ENCODE assay signal across 15 mouse cellular contexts in the genomic region with DNA sequence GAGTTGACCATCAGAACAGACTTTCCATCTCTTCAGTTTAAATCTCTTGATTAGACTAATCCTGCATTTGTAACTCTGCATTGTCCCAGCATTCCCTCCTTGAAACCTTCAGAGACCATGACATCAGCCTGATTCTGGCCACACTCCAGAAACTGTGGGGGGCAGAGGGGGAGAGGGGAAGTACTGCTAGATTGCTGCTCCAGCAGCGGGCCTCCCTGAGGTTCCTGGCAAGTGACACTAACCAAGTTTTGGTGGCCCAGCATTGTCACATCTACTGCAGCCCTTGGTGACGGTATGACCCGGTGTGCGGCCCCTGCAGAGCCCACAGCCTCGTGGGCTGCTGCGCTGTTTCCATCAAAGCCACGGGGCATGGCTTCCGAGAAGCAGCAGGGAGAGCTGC. TPM values are rescaled to one million over a fixed set of nuclear protein-coding genes. Genes with fewer than 3 reads are reported as not detected.
A peak's percentile ranks its signal among the peaks of the same experiment; 100 is the strongest.
DNase-seq lines count a peak whose midpoint lies in the region; ATAC-seq and TF ChIP-seq lines count a peak whose summit lies in the region.
"Had no signal": no experiment of that assay in that cellular context is flagged by ENCODE, and none has a peak within 500 bp of the region (broad histone marks: within the 10 kb centered on the region; RNA-seq: fewer than 3 reads in every experiment).

No protein-coding gene starts in this region.

- peak; percentile 45 for DNase-seq in adrenal gland, postnatal 14 days
- no peak for DNase-seq in adrenal gland, postnatal 10 days
- peak; percentile 37 to 56 for DNase-seq in heart, postnatal 14 days
- no peak for DNase-seq in heart, adult 2 months
- DNase-seq in midbrain, embryonic 14.5 days: peak; percentile 48
- no peak for DNase-seq in midbrain, embryonic 10.5 days (ENCODE audit: low spot score)
- no peak for DNase-seq in adipocyte (ENCODE audit: low spot score)
- DNase-seq: adrenal gland, postnatal 36 days; gastrocnemius, postnatal 25 days had no signal

- H3K4me2 ChIP-seq in midbrain, embryonic 14.5 days (ENCODE audit: low read length): no peak overlapping the region
- H3K4me2 ChIP-seq: intestine, embryonic 15.5 days; limb, embryonic 13.5 days; neural tube, embryonic 12.5 days had no signal

- intact Hi-C loops in heart, postnatal 14 days (cut with DNase I): no loop called here
- intact Hi-C loops in heart, adult 2 months (cut with DNase I): no loop called here

- ATAC-seq in midbrain, embryonic 14.5 days (ENCODE audit: low FRiP score, low TSS enrichment): no peak
- peak; percentile 42 for ATAC-seq in megakaryocyte progenitor cell, adult 5-6 weeks (replicated peaks; ENCODE audit: poor library complexity)
- ATAC-seq: intestine, embryonic 15.5 days had no signal

- no peaks in the 10 kb centered on the region for H3K9me3 ChIP-seq in midbrain, embryonic 14.5 days (ENCODE audit: control insufficient read depth, low read length)
- no peaks in the 10 kb centered on the region for H3K9me3 ChIP-seq in midbrain, embryonic 10.5 days (replicated peaks)
- H3K9me3 ChIP-seq: G1E; intestine, embryonic 15.5 days; limb, embryonic 13.5 days; neural tube, embryonic 12.5 days had no signal

- H3K4me3 ChIP-seq in heart, adult 2 months: no peak overlapping the region
- no peak overlapping the region for H3K4me3 ChIP-seq in midbrain, embryonic 14.5 days (replicated peaks; ENCODE audit: low read depth, low read length)
- no peak overlapping the region for H3K4me3 ChIP-seq in midbrain, embryonic 10.5 days
- H3K4me3 ChIP-seq: intestine, embryonic 15.5 days; limb, embryonic 13.5 days; neural tube, embryonic 12.5 days had no signal

- TF ChIP-seq POLR2A in heart, adult 2 months (IDR thresholded peaks at IDR 0.05; ENCODE audit: insufficient read depth, low read depth, low read length): no peak

- H3K79me2 ChIP-seq in heart, adult 2 months (replicated peaks; ENCODE audit: control insufficient read depth, insufficient read depth, low read length): no peaks in the 10 kb centered on the region

- TF ChIP-seq EP300 in heart, adult 2 months (IDR thresholded peaks at IDR 0.05; ENCODE audit: insufficient read depth, low read depth, low read length): no peak

- H3K36me3 ChIP-seq in heart, adult 2 months (ENCODE audit: control insufficient read depth, insufficient read depth, low read length): no peaks in the 10 kb centered on the region
- no peaks in the 10 kb centered on the region for H3K36me3 ChIP-seq in midbrain, embryonic 14.5 days (ENCODE audit: control insufficient read depth, insufficient read depth, low read length)
- no peaks in the 10 kb centered on the region for H3K36me3 ChIP-seq in midbrain, embryonic 10.5 days
- H3K36me3 ChIP-seq: G1E; intestine, embryonic 15.5 days; limb, embryonic 13.5 days; neural tube, embryonic 12.5 days had no signal

- H3K4me1 ChIP-seq in heart, adult 2 months (ENCODE audit: control insufficient read depth, insufficient read depth, low read length): no peaks in the 10 kb centered on the region
- no peaks in the 10 kb centered on the region for H3K4me1 ChIP-seq in midbrain, embryonic 14.5 days (ENCODE audit: control insufficient read depth, insufficient read depth, low read length)
- peaks cover 5% of the 10 kb centered on the region; the same call in 1 of the 2 replicates for H3K4me1 ChIP-seq in midbrain, embryonic 10.5 days
- H3K4me1 ChIP-seq: intestine, embryonic 15.5 days; limb, embryonic 13.5 days; neural tube, embryonic 12.5 days had no signal

- 21% methylated on average over 8 of the region's 8 CpGs for WGBS in heart, adult 2 months
- 55% methylated on average over 8 of the region's 8 CpGs for WGBS in midbrain, embryonic 14.5 days
- 65% methylated on average over 8 of the region's 8 CpGs for WGBS in midbrain, embryonic 10.5 days

- no peak overlapping the region for H3K9ac ChIP-seq in heart, adult 2 months (ENCODE audit: low read depth, low read length)
- H3K9ac ChIP-seq in midbrain, embryonic 14.5 days (replicated peaks; ENCODE audit: low read length): no peak overlapping the region
- H3K9ac ChIP-seq: intestine, embryonic 15.5 days; limb, embryonic 13.5 days; neural tube, embryonic 12.5 days had no signal

- no peak overlapping the region for H3K27ac ChIP-seq in heart, adult 2 months
- H3K27ac ChIP-seq in midbrain, embryonic 14.5 days (replicated peaks; ENCODE audit: low read depth, low read length): no peak overlapping the region
- no peak overlapping the region for H3K27ac ChIP-seq in midbrain, embryonic 10.5 days (replicated peaks)
- H3K27ac ChIP-seq: intestine, embryonic 15.5 days; limb, embryonic 13.5 days; neural tube, embryonic 12.5 days had no signal

- H3K27me3 ChIP-seq in heart, adult 2 months (ENCODE audit: control insufficient read depth, insufficient read depth, low read length): no peaks in the 10 kb centered on the region
- no peaks in the 10 kb centered on the region for H3K27me3 ChIP-seq in midbrain, embryonic 14.5 days (ENCODE audit: control insufficient read depth, insufficient read depth, low read length)
- H3K27me3 ChIP-seq in midbrain, embryonic 10.5 days (ENCODE audit: low read depth, poor library complexity, severe bottlenecking): no peaks in the 10 kb centered on the region
- H3K27me3 ChIP-seq: intestine, embryonic 15.5 days; limb, embryonic 13.5 days; neural tube, embryonic 12.5 days had no signal

- TF ChIP-seq CTCF in heart, adult 2 months (IDR thresholded peaks at IDR 0.05): no peak

RNA-seq across cellular contexts. Expression of a gene that starts 39.9 kb away (rescaled TPM):
- total RNA-seq in adrenal gland, postnatal 14 days (2021): 12.1 and 12.2 TPM in 2 replicates
- 10 to 100 TPM in 1 of 2 experiments, 1 to 10 TPM in 1; 10.0 to 10.6 TPM for total RNA-seq in adrenal gland, postnatal 10 days (2021)
- total RNA-seq in heart, postnatal 14 days (2021): 10 to 100 TPM in 1 of 2 experiments, 1 to 10 TPM in 1; 9.7 to 10.1 TPM
- total RNA-seq in heart, adult 2 months (2021): 10 to 100 TPM in 1 of 2 experiments, 1 to 10 TPM in 1; 10.0 to 10.8 TPM
- 2.6 and 6.3 TPM in 2 replicates for polyA plus RNA-seq in heart, adult 2 months (2012; rRNA removed)
- 4.7 and 5.9 TPM in 2 replicates for polyA plus RNA-seq in midbrain, embryonic 14.5 days (2014; fragmentation: Nextera tagmentation; extraction: Ambion mirVana)
- polyA plus RNA-seq in midbrain, embryonic 10.5 days (2016; fragmentation: Nextera tagmentation; extraction: Ambion mirVana): 1.5 and 1.7 TPM in 2 replicates
- total RNA-seq in megakaryocyte progenitor cell, adult 5-6 weeks (2015): 12.3 and 13.5 TPM in 2 replicates
- 4.6 and 5.3 TPM in 2 replicates for total RNA-seq in megakaryocyte progenitor cell, adult 5-6 weeks (2017)

RNA-seq across cellular contexts. Expression of a gene that starts 56.8 kb away (rescaled TPM):
- not detected in 2 replicates for total RNA-seq in adrenal gland, postnatal 14 days (2021)
- total RNA-seq in adrenal gland, postnatal 10 days (2021): not detected
- total RNA-seq in heart, postnatal 14 days (2021): not detected
- total RNA-seq in heart, adult 2 months (2021): not detected
- polyA plus RNA-seq in heart, adult 2 months (2012; rRNA removed): not detected in 2 replicates
- not detected in 2 replicates for polyA plus RNA-seq in midbrain, embryonic 14.5 days (2014; fragmentation: Nextera tagmentation; extraction: Ambion mirVana)
- polyA plus RNA-seq in midbrain, embryonic 10.5 days (2016; fragmentation: Nextera tagmentation; extraction: Ambion mirVana): not detected in 2 replicates
- not detected in 2 replicates for total RNA-seq in megakaryocyte progenitor cell, adult 5-6 weeks (2015)
- total RNA-seq in megakaryocyte progenitor cell, adult 5-6 weeks (2017): not detected in 2 replicates
- total RNA-seq: adrenal gland, postnatal 36 days; G1E; gastrocnemius, postnatal 25 days; layer of hippocampus, postnatal 14 days had no signal
- polyA plus RNA-seq: G1E; intestine, embryonic 15.5 days; limb, embryonic 13.5 days; neural tube, embryonic 12.5 days had no signal

Comparison
In these comparisons a context has a peak if more than half of its experiments do, and no peak if none do; other contexts are left out.
1. DNase-seq: peak in adrenal gland, postnatal 14 days (single experiment), heart, postnatal 14 days (2 of 2) and midbrain, embryonic 14.5 days (single experiment); none in adrenal gland, postnatal 10 days (single experiment), heart, adult 2 months (0 of 2), midbrain, embryonic 10.5 days (single experiment) and adipocyte (single experiment).